In genomic region chr17:56290388-56291170, GRCm38 (mm10) we compare ENCODE assay signal across 8 mouse cellular contexts. TPM values are rescaled to one million over a fixed set of nuclear protein-coding genes. Genes with fewer than 3 reads are reported as not detected.
DNase-seq lines count a peak whose midpoint lies in the region; ATAC-seq and TF ChIP-seq lines count a peak whose summit lies in the region.

No protein-coding gene starts in this region.

- peak overlapping the region; percentile 40 for H3K4me3 ChIP-seq in left cerebral cortex, adult 2 months
- H3K4me3 ChIP-seq in intestine, postnatal 0 days (ENCODE audit: low read depth, low read length), result peak overlapping the region; percentile 58
- peak overlapping the region; percentile 57 for H3K4me3 ChIP-seq in liver, adult 2 months (ENCODE audit: insufficient read depth, low read depth, low read length)
- peak overlapping the region; percentile 59 for H3K4me3 ChIP-seq in stomach, postnatal 0 days (ENCODE audit: low read depth, low read length)

- peak overlapping the region; percentile 72 for H3K4me2 ChIP-seq in intestine, postnatal 0 days (replicated peaks; ENCODE audit: low read depth)
- peak overlapping the region; percentile 75 for H3K4me2 ChIP-seq in stomach, postnatal 0 days (replicated peaks; ENCODE audit: low read depth)

- peak overlapping the region; percentile 75 for H3K27ac ChIP-seq in left cerebral cortex, adult 2 months
- H3K27ac ChIP-seq in intestine, postnatal 0 days (ENCODE audit: low read depth, low read length), result peak overlapping the region; percentile 95
- peak overlapping the region; percentile 91 for H3K27ac ChIP-seq in liver, adult 2 months (replicated peaks; ENCODE audit: insufficient read depth, low read depth, low read length)
- peak overlapping the region; percentile 94 for H3K27ac ChIP-seq in stomach, postnatal 0 days (replicated peaks)

- no peaks in the 10 kb centered on the region for H3K4me1 ChIP-seq in intestine, postnatal 0 days (replicated peaks; ENCODE audit: control insufficient read depth, insufficient read depth, low read length)
- peaks cover 13% of the 10 kb centered on the region for H3K4me1 ChIP-seq in liver, adult 2 months (ENCODE audit: control insufficient read depth, insufficient read depth, low read length)
- peaks cover 6% of the 10 kb centered on the region; the same call in 1 of the 2 replicates for H3K4me1 ChIP-seq in stomach, postnatal 0 days (replicated peaks; ENCODE audit: control insufficient read depth, insufficient read depth)

- H3K36me3 ChIP-seq in intestine, postnatal 0 days (ENCODE audit: control insufficient read depth, insufficient read depth), result peaks cover 11% of the 10 kb centered on the region
- peaks cover 5% of the 10 kb centered on the region; the same call in 1 of the 2 replicates for H3K36me3 ChIP-seq in liver, adult 2 months (ENCODE audit: control insufficient read depth, insufficient read depth, low read length)
- peaks cover 8% of the 10 kb centered on the region for H3K36me3 ChIP-seq in stomach, postnatal 0 days (ENCODE audit: control insufficient read depth, insufficient read depth, low read length)

- peak overlapping the region; percentile 82 for H3K9ac ChIP-seq in intestine, postnatal 0 days (ENCODE audit: low read depth, low read length)
- peak overlapping the region; percentile 74 for H3K9ac ChIP-seq in liver, adult 2 months (ENCODE audit: low read depth, low read length)
- peak overlapping the region; percentile 68 for H3K9ac ChIP-seq in stomach, postnatal 0 days (ENCODE audit: low read length)

- ATAC-seq in intestine, postnatal 0 days, result peak; percentile 80
- ATAC-seq in stomach, postnatal 0 days (ENCODE audit: low FRiP score, low TSS enrichment), result peak; percentile 88

- peak; percentile 90 for TF ChIP-seq EP300 in stomach, postnatal 0 days (optimal IDR thresholded peaks at IDR 0.05)

- intact Hi-C loops in left cerebral cortex, adult 2 months (cut with DNase I), result no loop called here

- WGBS in intestine, postnatal 0 days, result 3% methylated on average over 17 of the region's 17 CpGs
- WGBS in liver, adult 2 months, result 2% methylated on average over 17 of the region's 17 CpGs
- 3% methylated on average over 17 of the region's 17 CpGs for WGBS in stomach, postnatal 0 days

- no peaks in the 10 kb centered on the region for H3K27me3 ChIP-seq in intestine, postnatal 0 days (replicated peaks; ENCODE audit: control insufficient read depth, insufficient read depth, low read length)
- no peaks in the 10 kb centered on the region for H3K27me3 ChIP-seq in liver, adult 2 months (ENCODE audit: control insufficient read depth, insufficient read depth, low read length)
- no peaks in the 10 kb centered on the region for H3K27me3 ChIP-seq in stomach, postnatal 0 days (ENCODE audit: control insufficient read depth, insufficient read depth, low read length)

- no peaks in the 10 kb centered on the region; the same call in 1 of the 2 replicates for H3K79me2 ChIP-seq in liver, adult 2 months (ENCODE audit: control insufficient read depth, insufficient read depth, low read length)

- peak; percentile 49 to 69 for DNase-seq in left cerebral cortex, adult 2 months (ENCODE audit: extremely low spot score in 1 of 2, low spot score in 2 of 2)
- no peak for DNase-seq in left cerebral cortex, adult 11 months (ENCODE audit: low spot score)
- DNase-seq in embryo, embryonic 11.5 days (ENCODE audit: low read depth, low spot score), result peak; percentile 85
- DNase-seq in heart, adult 11 months, result peak; percentile 100
- DNase-seq in liver, adult 2 months (ENCODE audit: extremely low read depth, low read depth, low spot score), result peak; percentile 92
- DNase-seq in monocyte, adult 2 months (ENCODE audit: low read depth in 1 of 2, low spot score in 2 of 2), result peak; percentile 70 to 82
- DNase-seq in stomach, postnatal 0 days (ENCODE audit: low spot score), result peak; percentile 97

- TF ChIP-seq POLR2A in liver, adult 2 months (IDR thresholded peaks at IDR 0.05; ENCODE audit: extremely low read depth, insufficient read depth, low read length), result peak; percentile 83; the same call in 1 of the 2 replicates

- H3K9me3 ChIP-seq in intestine, postnatal 0 days (ENCODE audit: control insufficient read depth), result no peaks in the 10 kb centered on the region
- H3K9me3 ChIP-seq in stomach, postnatal 0 days (ENCODE audit: control insufficient read depth, low read length), result no peaks in the 10 kb centered on the region

- TF ChIP-seq CTCF in left cerebral cortex, adult 2 months (IDR thresholded peaks at IDR 0.05), result no peak
- no peak for TF ChIP-seq CTCF in intestine, postnatal 0 days (IDR thresholded peaks at IDR 0.05; ENCODE audit: low read depth)
- no peak for TF ChIP-seq CTCF in liver, adult 2 months (IDR thresholded peaks at IDR 0.05; ENCODE audit: low read depth, low read length)
- no peak for TF ChIP-seq CTCF in stomach, postnatal 0 days (IDR thresholded peaks at IDR 0.05; ENCODE audit: low read depth)

RNA-seq across cellular contexts. Expression of gene Plin3, which starts 2.1 kb away (rescaled TPM):
- total RNA-seq in left cerebral cortex, adult 2 months (2021), result 10 to 100 TPM in 1 of 2 experiments, 1 to 10 TPM in 1; 7.7 to 11.4 TPM
- polyA plus RNA-seq in intestine, postnatal 0 days (2015; fragmentation: Nextera tagmentation; extraction: Ambion mirVana), result 521 and 545 TPM in 2 replicates
- total RNA-seq in liver, adult 2 months (2014; rRNA removed), result 23.0 and 28.1 TPM in 2 replicates
- 20.6 and 21.5 TPM in 2 replicates for polyA plus RNA-seq in liver, adult 2 months (2012; rRNA removed)
- 65.3 and 67.3 TPM in 2 replicates for polyA plus RNA-seq in stomach, postnatal 0 days (2015; fragmentation: Nextera tagmentation; extraction: Ambion mirVana)

RNA-seq across cellular contexts. Expression of gene Arrdc5, which starts 9.5 kb away (rescaled TPM):
- not detected for total RNA-seq in left cerebral cortex, adult 2 months (2021)
- polyA plus RNA-seq in intestine, postnatal 0 days (2015; fragmentation: Nextera tagmentation; extraction: Ambion mirVana), result not detected in 2 replicates
- total RNA-seq in liver, adult 2 months (2014; rRNA removed), result not detected in 2 replicates
- polyA plus RNA-seq in liver, adult 2 months (2012; rRNA removed), result not detected in 2 replicates
- not detected in 2 replicates for polyA plus RNA-seq in stomach, postnatal 0 days (2015; fragmentation: Nextera tagmentation; extraction: Ambion mirVana)

RNA-seq across cellular contexts. Expression of gene Uhrf1, which starts 12.5 kb away (rescaled TPM):
- under 1 TPM; 0.70 to 0.91 TPM for total RNA-seq in left cerebral cortex, adult 2 months (2021)
- polyA plus RNA-seq in intestine, postnatal 0 days (2015; fragmentation: Nextera tagmentation; extraction: Ambion mirVana), result 22.5 and 23.5 TPM in 2 replicates
- total RNA-seq in liver, adult 2 months (2014; rRNA removed), result 0.92 and 2.7 TPM in 2 replicates
- polyA plus RNA-seq in liver, adult 2 months (2012; rRNA removed), result 0.20 and 0.22 TPM in 2 replicates
- polyA plus RNA-seq in stomach, postnatal 0 days (2015; fragmentation: Nextera tagmentation; extraction: Ambion mirVana), result 18.4 and 19.5 TPM in 2 replicates

RNA-seq across cellular contexts. Expression of gene Ticam1, which starts 14.0 kb away (rescaled TPM):
- 1 to 10 TPM; 6.9 to 7.2 TPM for total RNA-seq in left cerebral cortex, adult 2 months (2021)
- polyA plus RNA-seq in intestine, postnatal 0 days (2015; fragmentation: Nextera tagmentation; extraction: Ambion mirVana), result 15.8 and 16.0 TPM in 2 replicates
- total RNA-seq in liver, adult 2 months (2014; rRNA removed), result 2.5 and 3.4 TPM in 2 replicates
- polyA plus RNA-seq in liver, adult 2 months (2012; rRNA removed), result 20.9 and 27.7 TPM in 2 replicates
- 4.6 and 6.4 TPM in 2 replicates for polyA plus RNA-seq in stomach, postnatal 0 days (2015; fragmentation: Nextera tagmentation; extraction: Ambion mirVana)

RNA-seq across cellular contexts. Expression of gene Fem1a, which starts 34.0 kb away (rescaled TPM):
- total RNA-seq in left cerebral cortex, adult 2 months (2021), result 10 to 100 TPM; 31.8 to 34.6 TPM
- 7.0 and 8.0 TPM in 2 replicates for polyA plus RNA-seq in intestine, postnatal 0 days (2015; fragmentation: Nextera tagmentation; extraction: Ambion mirVana)
- 11.5 and 12.1 TPM in 2 replicates for total RNA-seq in liver, adult 2 months (2014; rRNA removed)
- polyA plus RNA-seq in liver, adult 2 months (2012; rRNA removed), result 16.6 and 18.9 TPM in 2 replicates
- 9.6 and 10.0 TPM in 2 replicates for polyA plus RNA-seq in stomach, postnatal 0 days (2015; fragmentation: Nextera tagmentation; extraction: Ambion mirVana)

Comparison
In these comparisons a context has a peak if more than half of its experiments do, and no peak if none do; other contexts are left out.
1. RNA of gene Uhrf1, which starts 12.5 kb away (polyA plus RNA-seq): 22.5 to 23.5 TPM in intestine, postnatal 0 days and 18.4 to 19.5 TPM in stomach, postnatal 0 days; 0.20 to 0.22 TPM in liver, adult 2 months; every median in the first group is over 10 times any median in the second.
2. Peak in every context shown above with its lines, with median percentiles within 50 percentile points of each other: H3K27ac ChIP-seq, H3K4me3 ChIP-seq and H3K9ac ChIP-seq.